Mouse (Mus musculus) cerebellum, postnatal 10 days (tissue): Measurements from ENCODE around the gene Slc22a17.
A peak's percentile ranks its signal among the peaks of the same experiment; 100 is the strongest.

Source experiments
- DNase-seq, 2 experiments: peaks; one replicate each; pipeline ENCODE4 v3.0.0; 2021; ENCODE audit warnings: mixed read lengths in 2 of 2

The Slc22a17 gene

GRCm38 (mm10) chr14:54938431-54939219 is 25.7 kb upstream of the Slc22a17 start:
- DNase-seq: no peak

GRCm38 (mm10) chr14:54937361-54938182 is 24.6 kb upstream of the Slc22a17 start:
- no peak for DNase-seq

GRCm38 (mm10) chr14:54936831-54937160 is 23.9 kb upstream of the Slc22a17 start:
- DNase-seq: no peak

- DNase-seq: peak; percentile 62 to 74
These were observed 23.2 kb upstream of the Slc22a17 start, which contains the start of gene Cmtm5 for GRCm38 (mm10) chr14:54935904-54936830. TSS of gene Cmtm5 (plus strand) at chr14:54936261.

GRCm38 (mm10) chr14:54932645-54933150 is 19.8 kb upstream of the Slc22a17 start, which contains the start of gene Il25:
TSS of gene Il25 (plus strand) at chr14:54932695.
- no peak for DNase-seq

DNA sequence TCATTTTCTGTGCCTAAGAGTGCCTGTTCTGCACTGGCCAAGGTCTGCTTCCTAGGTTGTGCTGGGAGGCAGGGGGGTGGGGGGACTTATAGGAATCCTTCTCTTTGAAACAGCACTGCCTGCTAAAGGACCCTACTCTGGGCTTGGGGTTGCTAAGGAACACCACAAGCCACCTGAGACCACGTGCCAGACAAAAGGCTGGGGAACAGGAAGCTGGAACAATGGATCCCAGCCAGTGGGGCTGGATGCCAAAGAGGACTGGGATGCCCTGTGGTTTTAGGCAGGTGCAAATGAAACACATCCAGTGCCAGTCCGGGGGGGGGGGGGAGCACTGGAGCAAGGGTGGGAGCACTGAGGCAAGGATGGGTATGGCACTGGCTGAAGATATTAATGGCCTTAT is 17.5 kb upstream of the Slc22a17 start:
- peak; percentile 67 to 68 for DNase-seq

DNA sequence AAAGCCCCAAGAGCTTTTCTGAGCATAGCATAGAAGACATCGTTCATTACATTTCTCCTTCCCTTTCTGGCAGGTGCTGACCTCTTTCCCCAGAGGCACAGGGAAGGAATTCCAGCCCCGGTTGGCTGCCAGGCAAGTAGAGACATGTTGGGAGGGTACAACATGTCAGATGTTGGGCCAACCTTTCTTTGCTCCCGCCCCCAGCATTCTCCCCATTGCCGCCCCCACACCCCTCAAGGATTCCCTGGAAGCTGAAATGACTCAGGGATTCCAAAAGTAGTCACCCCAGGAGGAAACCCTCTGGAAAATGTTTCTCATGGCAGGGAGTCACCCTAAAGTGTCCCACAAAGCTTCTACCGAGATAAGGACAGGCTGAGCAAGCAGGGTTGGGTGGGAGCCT is 16.9 kb upstream of the Slc22a17 start:
- no peak for DNase-seq

DNA sequence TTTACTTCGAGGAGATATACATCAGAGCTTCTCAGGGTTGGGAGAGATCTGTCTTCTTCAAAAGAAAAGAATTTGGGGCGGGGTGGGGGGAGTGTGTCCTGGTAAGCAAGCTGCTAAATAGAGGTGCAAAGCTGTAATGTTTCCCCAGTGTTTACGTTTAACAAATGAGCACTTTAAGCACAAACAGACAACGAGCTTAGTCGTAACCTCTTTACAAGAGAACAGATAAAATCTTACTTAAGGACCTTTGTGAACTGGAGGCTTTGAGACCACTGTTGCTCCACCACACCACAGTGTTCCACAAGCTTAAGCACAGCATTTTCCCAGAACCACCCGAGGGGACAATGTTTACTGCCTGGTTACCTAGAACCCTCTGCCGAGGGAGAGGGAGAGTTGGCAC is 14.4 kb upstream of the Slc22a17 start:
- no peak for DNase-seq

DNA sequence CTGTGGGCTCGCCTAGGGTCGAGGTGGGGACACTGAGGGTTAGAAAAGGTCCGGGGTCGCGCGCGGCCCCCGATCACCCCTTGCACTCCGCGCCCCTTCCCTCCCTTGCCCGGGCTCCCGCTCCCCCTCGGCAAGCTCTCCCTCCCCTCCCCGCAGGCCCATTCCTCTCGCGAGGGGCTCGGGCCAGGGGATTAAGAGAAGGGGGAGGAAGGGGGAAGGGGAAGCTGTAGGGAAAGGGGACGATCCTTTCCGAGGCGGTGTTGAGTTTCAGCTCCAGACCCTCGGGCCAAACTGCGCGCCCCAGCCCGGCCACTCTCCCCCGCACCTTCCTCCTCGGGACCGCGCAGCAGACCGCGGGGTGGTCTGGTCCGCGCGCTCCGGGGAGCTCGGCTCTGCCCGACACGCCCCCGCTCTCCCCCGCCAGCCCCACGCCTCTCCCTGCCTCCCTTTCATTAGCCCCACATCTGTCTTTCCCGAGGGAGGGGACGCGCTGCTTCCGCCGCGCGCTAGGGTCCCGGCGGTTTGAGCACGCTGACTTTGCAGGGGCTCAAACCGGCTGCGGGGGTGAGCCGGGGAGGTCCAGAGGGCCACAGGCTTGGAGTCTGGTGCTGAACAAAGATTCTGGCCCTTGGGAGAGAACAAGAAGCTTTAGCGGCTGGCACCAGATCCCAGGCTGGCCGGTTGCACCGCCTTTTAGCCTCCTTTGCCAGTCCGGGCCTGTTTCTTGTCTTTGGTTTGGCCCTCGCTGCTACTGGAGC is 13.6 kb upstream of the Slc22a17 start:
- DNase-seq: peak; percentile 70 to 72

DNA sequence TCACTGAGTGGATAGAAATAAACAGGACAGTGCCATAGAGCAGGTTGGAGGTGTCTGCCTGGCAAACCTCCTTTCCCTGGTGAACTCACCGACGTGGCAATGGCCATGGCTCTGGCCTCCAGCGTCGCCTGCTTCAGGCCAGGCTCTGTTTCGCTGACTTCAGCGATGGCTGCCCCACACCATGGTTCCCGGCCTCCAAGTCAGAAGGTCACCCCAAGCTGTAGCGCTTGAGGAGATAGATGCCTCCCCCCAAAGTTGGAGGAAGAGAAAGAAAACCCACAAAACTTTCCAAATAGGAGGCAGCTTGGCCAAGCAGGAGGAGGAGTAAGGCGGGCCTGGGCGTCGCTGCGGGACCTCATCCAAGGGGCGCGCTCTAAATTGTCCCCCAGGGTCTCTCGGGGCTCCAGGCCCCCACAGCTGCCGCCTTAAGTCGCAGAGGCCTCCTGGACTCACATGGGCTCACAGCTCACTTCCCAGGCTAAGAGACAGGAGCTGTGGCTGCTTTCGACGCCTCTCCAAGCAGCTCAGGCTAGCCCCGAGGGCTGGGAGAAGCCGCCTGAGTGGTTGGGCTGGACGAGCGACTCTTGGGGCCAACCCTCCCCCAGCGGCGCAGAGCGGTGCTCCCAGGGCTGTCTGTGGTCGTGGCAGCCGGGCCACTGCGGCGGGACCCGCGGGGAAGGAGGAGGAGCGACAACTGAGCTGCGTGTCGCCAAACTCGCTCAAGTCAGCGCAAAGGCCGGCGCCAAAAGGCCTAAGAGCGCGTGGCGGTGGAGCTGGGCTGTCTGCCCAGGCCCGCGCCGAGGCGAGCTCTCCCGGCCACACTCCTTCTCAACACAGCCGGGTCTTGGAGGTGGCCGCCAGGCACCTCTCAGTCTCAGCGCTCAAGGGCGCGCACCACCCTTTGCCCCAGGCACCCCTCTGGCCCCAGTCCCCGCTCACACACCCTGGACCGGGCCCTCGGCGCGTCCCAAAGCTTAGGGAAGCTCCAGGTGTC is 12.7 kb upstream of the Slc22a17 start, which contains the start of gene Efs:
TSS of gene Efs (minus strand) at position 778 of the 994 bp plus-strand sequence.
- peak; percentile 83 to 85 for DNase-seq

DNA sequence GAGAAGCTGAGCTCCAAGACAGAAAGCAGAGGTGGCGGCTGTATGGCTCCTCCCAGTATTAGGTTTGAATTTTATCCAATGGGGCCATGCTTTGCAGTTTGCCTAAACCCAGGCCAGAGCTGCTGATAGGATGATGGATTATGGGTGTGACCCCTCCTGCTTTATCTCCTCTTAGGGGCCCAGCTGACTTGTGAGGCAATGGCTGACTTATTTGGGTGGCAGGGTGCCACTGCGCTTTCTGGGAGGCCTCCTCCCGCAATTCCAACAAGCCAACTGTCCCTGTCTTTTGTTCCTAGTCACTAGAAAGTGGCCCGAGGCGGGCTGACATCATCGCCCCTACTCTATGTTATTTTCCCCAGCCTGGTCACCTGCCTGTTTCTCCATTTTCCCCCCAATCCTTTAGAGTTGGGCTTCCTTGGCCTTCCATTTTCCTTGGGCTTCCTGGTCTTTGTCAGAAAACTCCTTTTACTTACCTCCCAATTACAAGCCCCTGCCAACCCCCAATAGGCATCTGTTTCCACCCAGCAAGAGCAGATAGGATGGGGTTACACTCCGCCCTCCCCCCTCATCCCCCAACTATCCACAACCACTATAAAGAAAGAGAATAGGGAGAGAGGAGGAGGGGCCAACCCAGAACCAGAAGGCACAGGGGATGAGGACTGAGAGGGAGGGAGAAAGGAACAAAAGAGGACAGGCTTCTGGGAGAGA is 11.9 kb upstream of the Slc22a17 start:
- DNase-seq: peak; percentile 71 to 81

- no peak for DNase-seq
These were observed 7.2 kb upstream of the Slc22a17 start for GRCm38 (mm10) chr14:54920076-54920685.

DNA sequence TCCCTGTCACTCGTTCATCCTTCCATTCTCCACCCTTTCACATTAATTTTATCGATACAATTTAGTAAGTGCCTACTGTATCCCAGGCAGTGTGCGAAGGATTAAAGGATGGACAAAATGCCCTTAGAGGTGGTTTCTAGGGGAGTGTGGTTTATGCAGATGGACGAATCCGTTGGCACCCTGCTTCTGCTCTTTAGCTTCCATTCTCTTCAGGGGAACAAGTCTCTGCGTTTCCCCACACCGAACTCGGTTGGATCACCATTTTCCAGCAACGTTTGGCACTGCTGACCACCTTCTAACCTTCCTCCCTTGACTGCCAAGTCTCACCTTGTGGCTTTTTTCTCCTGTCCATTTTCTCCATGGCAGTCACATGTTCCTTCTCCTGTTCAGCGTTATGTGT is 411 bp upstream of the Slc22a17 start:
- peak; percentile 42 to 62 for DNase-seq

DNA sequence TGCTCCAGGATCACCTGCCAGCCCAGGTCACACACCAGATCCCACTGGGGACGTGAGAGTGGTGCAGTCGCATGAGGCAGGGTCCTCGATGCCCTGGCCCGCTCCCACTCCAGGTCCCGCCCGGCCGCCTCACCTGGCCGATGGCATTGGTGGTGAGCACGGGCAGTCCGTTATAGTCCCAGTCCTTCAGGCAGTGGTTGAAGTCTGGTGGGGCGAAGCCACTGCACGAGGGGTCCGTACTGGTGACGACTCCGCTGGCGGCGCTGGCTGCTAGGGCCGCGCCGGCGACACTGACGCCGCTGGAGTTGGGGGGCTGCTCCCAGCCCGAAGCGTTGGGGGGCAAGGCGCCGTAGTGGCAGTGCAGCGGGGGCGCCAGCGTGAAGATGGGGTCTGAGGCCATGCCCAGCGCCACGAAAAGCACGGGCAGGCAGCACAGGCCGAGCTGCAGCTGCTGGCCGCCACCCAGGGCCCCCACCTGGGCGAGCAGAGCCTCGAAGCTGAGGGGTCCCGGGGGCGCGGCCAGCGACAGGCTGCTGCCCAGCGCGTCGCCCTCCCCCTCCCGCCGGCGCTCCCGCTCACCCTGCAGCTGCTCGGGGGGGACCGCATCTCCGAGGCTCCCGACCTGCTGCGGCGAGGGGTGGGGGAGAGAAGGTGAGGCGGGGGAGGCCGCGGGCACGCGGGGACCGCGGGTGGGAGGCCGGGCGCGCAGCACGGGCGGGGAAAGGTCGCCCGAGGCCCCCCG is 652 bp downstream of the Slc22a17 start:
- DNase-seq: peak; percentile 84 to 85

DNA sequence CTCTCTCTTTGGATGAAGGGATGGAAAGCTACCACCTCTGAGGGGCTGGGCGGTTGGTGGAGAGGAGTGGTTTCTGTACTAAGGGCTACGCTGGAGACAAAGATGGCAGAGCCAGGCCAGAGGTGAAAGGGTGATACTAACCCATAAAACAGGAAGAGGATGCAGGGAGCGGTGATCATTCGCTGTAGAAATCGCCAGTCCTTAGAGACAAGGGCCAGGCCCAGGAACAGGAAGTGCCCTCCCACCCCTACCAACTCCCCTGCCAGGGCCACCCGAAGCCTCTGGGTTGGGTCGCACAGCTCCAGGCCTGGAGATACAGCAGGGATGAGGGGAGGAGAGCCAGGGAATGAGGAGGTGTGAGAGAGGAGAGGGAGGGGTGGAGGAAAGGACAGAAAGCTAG is 4.2 kb downstream of the Slc22a17 start:
- DNase-seq: no peak

DNA sequence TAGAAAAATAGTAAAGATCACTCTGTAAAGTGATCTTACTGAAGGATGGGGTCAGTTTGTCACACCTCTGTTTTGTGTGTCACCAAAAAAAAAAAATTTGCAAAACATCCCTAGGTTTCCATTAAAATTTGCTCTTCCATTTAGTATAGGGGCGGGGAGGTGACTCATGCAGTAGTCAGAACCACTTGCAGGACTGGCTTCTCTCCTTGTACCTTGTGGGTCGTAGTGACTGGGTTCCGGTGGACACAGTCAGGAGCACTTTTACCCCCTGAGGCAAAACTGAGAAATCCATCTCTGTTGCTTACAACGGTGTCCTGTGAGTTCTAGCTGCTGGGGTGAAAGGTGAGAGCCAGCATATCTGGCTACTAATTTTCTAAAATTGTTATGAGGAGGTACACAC is 9.3 kb downstream of the Slc22a17 start:
- DNase-seq: no peak

DNA sequence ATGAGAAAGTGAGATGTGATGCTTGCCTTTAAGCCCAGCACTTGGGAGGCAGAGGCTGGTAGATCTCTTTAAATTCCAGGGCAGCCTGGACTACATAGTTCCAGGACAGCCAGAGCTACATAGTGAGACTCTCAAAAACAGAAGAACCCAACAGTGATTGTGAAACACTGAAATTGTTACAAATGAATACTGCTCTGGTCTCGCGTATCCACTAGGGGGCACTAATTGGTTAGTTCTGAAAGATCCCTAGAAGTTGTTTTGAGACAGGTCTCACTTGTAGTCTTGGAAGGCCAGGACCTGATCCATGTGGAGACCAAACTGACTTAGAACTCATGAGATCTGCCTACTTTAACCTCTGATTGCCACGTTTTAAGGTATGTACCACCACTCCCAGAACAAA is 12.5 kb downstream of the Slc22a17 start:
- DNase-seq: peak; percentile 83 to 90

DNA sequence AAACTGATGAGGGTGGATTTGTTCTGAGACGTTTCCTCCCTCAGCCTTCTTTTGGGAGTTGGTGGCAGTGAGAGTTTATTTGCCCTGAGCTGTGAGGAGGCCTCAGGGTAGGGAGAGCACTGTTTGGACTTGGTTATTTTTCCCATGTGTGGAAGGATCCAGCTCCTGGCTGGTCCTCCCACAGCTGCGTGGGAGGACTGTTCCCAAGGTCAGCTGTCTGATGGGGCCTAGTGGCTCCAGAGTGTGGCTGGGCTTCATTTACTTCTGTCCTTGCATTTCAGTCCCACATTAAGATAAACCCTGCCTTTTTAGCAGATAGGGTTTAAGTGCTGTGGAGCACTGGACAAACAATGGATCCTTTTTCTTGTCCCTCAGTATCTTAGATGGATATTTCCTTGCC is 15.5 kb downstream of the Slc22a17 start:
- no peak for DNase-seq
